Mouse (Mus musculus): ENCODE data around the gene Nacc2. TPM values are rescaled to one million over a fixed set of nuclear protein-coding genes. Genes with fewer than 3 reads are reported as not detected.

The Nacc2 gene
- polyA plus RNA-seq, 1 experiment from 2014 or later: 8.4 TPM

- H3K4me1 ChIP-seq (replicated peaks): peaks cover 20% of the 10 kb centered on the region
- 80% methylated on average over 1 of the region's 1 CpGs for WGBS
- no peaks in the 10 kb centered on the region for H3K36me3 ChIP-seq
- no peaks in the 10 kb centered on the region for H3K9me3 ChIP-seq
- H3K27me3 ChIP-seq (ENCODE audit: insufficient read depth, poor library complexity, severe bottlenecking): no peaks in the 10 kb centered on the region
- no peak for DNase-seq (ENCODE audit: low spot score)
- H3K4me3 ChIP-seq: no peak overlapping the region
- no peak overlapping the region for H3K27ac ChIP-seq
These were observed 100.4 kb downstream of the Nacc2 start for GRCm38 (mm10) chr2:26022626-26023025.

GRCm38 (mm10) chr2:26022258-26022565 lies 100.8 kb downstream of the Nacc2 start:
- Histone ChIP-seq H3K36me3 (no peaks in the 10 kb centered on the region), H3K27me3 (ENCODE audit: insufficient read depth, poor library complexity, severe bottlenecking) (no peaks in the 10 kb centered on the region), H3K27ac (peak overlapping the region; percentile 89), H3K4me1 (replicated peaks) (peaks cover 20% of the 10 kb centered on the region), H3K9me3 (no peaks in the 10 kb centered on the region), H3K4me3 (peak overlapping the region; percentile 90)
- WGBS: 83% methylated on average over 8 of the region's 8 CpGs
- DNase-seq (ENCODE audit: low spot score): no peak

- WGBS: 7% methylated on average over 50 of the region's 50 CpGs
- no peaks in the 10 kb centered on the region for H3K36me3 ChIP-seq
- H3K4me3 ChIP-seq: peak within 1 kb of the TSS; percentile 90
- H3K9me3 ChIP-seq: no peaks in the 10 kb centered on the region
- DNase-seq (ENCODE audit: low spot score): peak; percentile 95
- no peaks in the 10 kb centered on the region for H3K27me3 ChIP-seq (ENCODE audit: insufficient read depth, poor library complexity, severe bottlenecking)
- peaks cover 20% of the 10 kb centered on the region for H3K4me1 ChIP-seq (replicated peaks)
- peak within 1 kb of the TSS; percentile 89 for H3K27ac ChIP-seq
These were observed 101.3 kb downstream of the Nacc2 start, which contains the start of gene Ubac1 for GRCm38 (mm10) chr2:26021561-26022257. Gene Ubac1 (minus strand): TSS chr2:26021747.

DNA sequence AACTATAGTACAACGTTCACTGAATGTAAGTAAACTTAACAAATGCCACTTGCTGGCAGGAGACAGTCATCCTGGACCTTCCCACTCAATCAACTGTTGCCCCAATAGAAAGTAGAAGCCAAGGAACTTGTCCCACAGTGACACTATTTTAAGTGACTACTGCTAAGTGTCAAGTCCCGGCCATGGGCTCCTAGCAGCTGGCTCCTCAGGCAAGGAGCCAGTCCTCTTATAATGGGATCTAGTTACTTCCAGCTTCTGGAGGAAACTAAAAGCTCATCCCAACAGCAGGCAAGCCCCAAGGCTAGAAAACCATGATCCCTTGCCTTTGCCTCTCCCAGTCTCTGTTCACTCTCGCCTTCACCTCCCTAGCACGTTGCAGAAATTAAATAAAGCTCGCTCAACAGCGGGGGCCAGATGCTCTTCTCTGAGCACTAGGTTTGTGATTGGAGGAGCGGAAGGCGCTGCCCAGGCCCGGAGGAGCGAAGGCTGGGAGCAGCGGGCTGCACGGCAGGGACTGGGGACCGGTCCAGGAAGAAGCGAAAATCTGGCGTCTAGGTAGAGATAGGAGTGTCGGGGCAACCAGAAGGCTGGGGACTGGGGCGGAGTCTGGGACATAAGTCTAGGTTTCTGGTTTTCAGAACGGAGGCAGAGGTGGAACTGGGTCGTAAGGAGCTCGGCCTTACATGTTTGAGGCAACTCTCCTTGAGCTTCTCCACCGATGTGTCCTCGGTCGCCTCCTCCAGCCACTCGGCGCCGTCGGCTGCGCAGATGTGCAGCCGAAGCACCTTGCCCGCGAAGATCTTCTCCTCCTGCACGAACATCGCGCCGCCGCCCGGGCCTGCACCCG lies 102.1 kb downstream of the Nacc2 start:
- DNase-seq (ENCODE audit: low spot score): peak; percentile 48
- Histone ChIP-seq H3K36me3 (peaks cover 5% of the 10 kb centered on the region; the same call in 1 of the 2 replicates), H3K27me3 (ENCODE audit: insufficient read depth, poor library complexity, severe bottlenecking) (no peaks in the 10 kb centered on the region), H3K4me1 (replicated peaks) (peaks cover 20% of the 10 kb centered on the region), H3K9me3 (no peaks in the 10 kb centered on the region), H3K27ac (peak overlapping the region; percentile 89), H3K4me3 (peak overlapping the region; percentile 90)
- WGBS: 3% methylated on average over 38 of the region's 38 CpGs

- WGBS: 81% methylated on average over 3 of the region's 3 CpGs
- Histone ChIP-seq H3K27ac (no peak overlapping the region), H3K4me3 (peak overlapping the region; percentile 90), H3K9me3 (no peaks in the 10 kb centered on the region), H3K36me3 (peaks cover 16% of the 10 kb centered on the region), H3K27me3 (ENCODE audit: insufficient read depth, poor library complexity, severe bottlenecking) (no peaks in the 10 kb centered on the region), H3K4me1 (replicated peaks) (peaks cover 20% of the 10 kb centered on the region)
- no peak for DNase-seq (ENCODE audit: low spot score)
These were observed 103.1 kb downstream of the Nacc2 start for GRCm38 (mm10) chr2:26019923-26020322.

DNA sequence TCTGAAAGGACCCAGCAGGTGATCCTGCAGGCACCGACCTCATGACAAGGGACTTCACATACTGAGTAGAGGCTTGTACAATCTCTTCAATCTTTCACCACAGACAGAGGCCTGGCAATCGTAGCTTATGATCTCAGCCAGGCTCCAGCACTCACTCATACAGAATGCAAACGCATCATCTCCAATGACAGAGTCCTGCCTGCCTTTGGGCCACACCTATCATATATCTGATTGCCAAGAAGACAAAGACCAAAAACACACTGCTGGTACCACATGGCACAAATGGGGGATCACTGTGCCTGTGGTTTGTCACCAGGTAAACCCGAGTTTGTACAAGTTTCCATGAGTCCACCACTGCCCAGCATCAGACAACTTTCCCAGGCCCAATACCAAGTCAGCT lies 105.7 kb downstream of the Nacc2 start:
- Histone ChIP-seq H3K27me3 (ENCODE audit: insufficient read depth, poor library complexity, severe bottlenecking) (no peaks in the 10 kb centered on the region), H3K27ac (no peak overlapping the region), H3K9me3 (no peaks in the 10 kb centered on the region), H3K4me1 (replicated peaks) (peaks cover 20% of the 10 kb centered on the region), H3K36me3 (peaks cover 42% of the 10 kb centered on the region), H3K4me3 (no peak overlapping the region)
- 78% methylated on average over 4 of the region's 4 CpGs for WGBS
- no peak for DNase-seq (ENCODE audit: low spot score)

- 93% methylated on average over 3 of the region's 3 CpGs for WGBS
- Histone ChIP-seq H3K27me3 (ENCODE audit: insufficient read depth, poor library complexity, severe bottlenecking) (no peaks in the 10 kb centered on the region), H3K27ac (no peak overlapping the region), H3K4me1 (replicated peaks) (no peaks in the 10 kb centered on the region), H3K4me3 (no peak overlapping the region), H3K36me3 (peaks cover 78% of the 10 kb centered on the region), H3K9me3 (no peaks in the 10 kb centered on the region)
- no peak for DNase-seq (ENCODE audit: low spot score)
These were observed 109.3 kb downstream of the Nacc2 start for GRCm38 (mm10) chr2:26013674-26014073.

DNA sequence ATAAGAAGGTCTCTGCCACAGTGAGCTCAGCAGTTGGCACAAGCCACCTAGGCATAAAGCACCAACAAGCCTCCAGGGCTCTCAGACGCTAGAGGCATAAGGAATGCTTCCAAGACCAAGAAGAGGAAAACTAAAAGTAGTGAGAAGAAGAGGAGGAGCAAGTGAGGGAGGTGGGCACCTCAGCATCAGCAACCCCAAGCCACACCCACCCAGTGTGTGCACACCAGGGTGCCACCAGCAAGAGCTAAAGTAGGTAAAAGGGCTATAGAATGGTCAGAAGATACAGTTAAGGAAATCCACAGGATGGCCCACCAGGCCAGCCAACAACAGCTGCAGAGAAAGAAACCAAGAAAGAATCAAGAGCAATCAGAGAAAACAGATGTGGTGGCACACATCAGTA lies 111.6 kb downstream of the Nacc2 start:
- H3K9me3 ChIP-seq: no peaks in the 10 kb centered on the region
- no peaks in the 10 kb centered on the region for H3K27me3 ChIP-seq (ENCODE audit: insufficient read depth, poor library complexity, severe bottlenecking)
- no peak overlapping the region for H3K27ac ChIP-seq
- H3K4me1 ChIP-seq (replicated peaks): no peaks in the 10 kb centered on the region
- DNase-seq (ENCODE audit: low spot score): no peak
- WGBS: 82% methylated on average over 1 of the region's 1 CpGs
- H3K36me3 ChIP-seq: peaks cover 100% of the 10 kb centered on the region
- no peak overlapping the region for H3K4me3 ChIP-seq

Other genes with a start within 250 kb of the Nacc2 start
- gene Camsap1, start 139.9 kb downstream of the Nacc2 start, polyA plus RNA-seq (2016; fragmentation: Nextera tagmentation; extraction: Ambion mirVana): 33.4 and 48.7 TPM in 2 replicates
- gene Ubac1, start 101.5 kb downstream of the Nacc2 start, polyA plus RNA-seq (2016; fragmentation: Nextera tagmentation; extraction: Ambion mirVana): 94.4 and 96.9 TPM in 2 replicates
- gene Lhx3, start 85.1 kb upstream of the Nacc2 start, polyA plus RNA-seq (2016; fragmentation: Nextera tagmentation; extraction: Ambion mirVana): 4.4 and 6.3 TPM in 2 replicates
- gene Qsox2, start 114.3 kb upstream of the Nacc2 start, polyA plus RNA-seq (2016; fragmentation: Nextera tagmentation; extraction: Ambion mirVana): 19.1 and 20.4 TPM in 2 replicates
- gene Ccdc187, start 171.3 kb upstream of the Nacc2 start, polyA plus RNA-seq (2016; fragmentation: Nextera tagmentation; extraction: Ambion mirVana): 0.10 and 0.20 TPM in 2 replicates
- gene Gpsm1, start 192.3 kb upstream of the Nacc2 start, polyA plus RNA-seq (2016; fragmentation: Nextera tagmentation; extraction: Ambion mirVana): 99.2 and 114 TPM in 2 replicates
- gene Dnlz, start 228.9 kb upstream of the Nacc2 start, polyA plus RNA-seq (2016; fragmentation: Nextera tagmentation; extraction: Ambion mirVana): 36.8 and 38.8 TPM in 2 replicates
- 0.62 and 1.1 TPM in 2 replicates for gene Card9, start 237.7 kb upstream of the Nacc2 start, polyA plus RNA-seq (2016; fragmentation: Nextera tagmentation; extraction: Ambion mirVana)

Measured in hindbrain, embryonic 10.5 days (tissue).